Mouse (Mus musculus): ENCODE data around the gene Pak2. TPM values are rescaled to one million over a fixed set of nuclear protein-coding genes. Genes with fewer than 3 reads are reported as not detected.

Pak2 gene
- polyA plus RNA-seq, 1 experiment, result 61.3 TPM

GRCm38 (mm10) chr16:31975258-31975657, 103.9 kb downstream of the Pak2 start:
- Histone ChIP-seq H3K4me3 (ENCODE audit: insufficient read depth, low read length) (no peak overlapping the region), H3K27ac (ENCODE audit: insufficient read depth, low read length) (no peak overlapping the region), H3K4me1 (ENCODE audit: control insufficient read depth, insufficient read depth, low read length) (no peaks in the 10 kb centered on the region; the same call in none of the 2 replicates)
- no peak for TF ChIP-seq POLR2A (IDR thresholded peaks at IDR 0.05; ENCODE audit: low read depth, low read length)
- no peak for TF ChIP-seq CTCF (IDR thresholded peaks at IDR 0.05; ENCODE audit: borderline replicate concordance, insufficient read depth, low read length)

Other genes with a start within 250 kb of the Pak2 start
- gene Meltf, start 200.5 kb downstream of the Pak2 start, polyA plus RNA-seq (2011; ENCODE audit: insufficient read length, low read depth, missing spikeins), result not detected in 2 replicates
- not detected in 2 replicates for gene Pigz, start 145.5 kb downstream of the Pak2 start, polyA plus RNA-seq (2011; ENCODE audit: insufficient read length, low read depth, missing spikeins)
- 16.8 and 19.0 TPM in 2 replicates for gene 0610012G03Rik, start 130.8 kb downstream of the Pak2 start, polyA plus RNA-seq (2011; ENCODE audit: insufficient read length, low read depth, missing spikeins)
- gene Ncbp2, start 130.8 kb downstream of the Pak2 start, polyA plus RNA-seq (2011; ENCODE audit: insufficient read length, low read depth, missing spikeins), result 73.8 and 91.5 TPM in 2 replicates
- 54.9 and 72.1 TPM in 2 replicates for gene Senp5, start 76.1 kb downstream of the Pak2 start, polyA plus RNA-seq (2011; ENCODE audit: insufficient read length, low read depth, missing spikeins)
- gene Pigx, start 20.4 kb upstream of the Pak2 start, polyA plus RNA-seq (2011; ENCODE audit: insufficient read length, low read depth, missing spikeins), result 53.3 and 54.0 TPM in 2 replicates
- 9.2 and 10.9 TPM in 2 replicates for gene Cep19, start 20.5 kb upstream of the Pak2 start, polyA plus RNA-seq (2011; ENCODE audit: insufficient read length, low read depth, missing spikeins)
- 0.60 TPM in 1 of 2 replicates, not detected in the other for gene Nrros, start 86.3 kb upstream of the Pak2 start, polyA plus RNA-seq (2011; ENCODE audit: insufficient read length, low read depth, missing spikeins)
- gene Bex6, start 100.5 kb upstream of the Pak2 start, polyA plus RNA-seq (2011; ENCODE audit: insufficient read length, low read depth, missing spikeins), result not detected in 2 replicates
- gene Fbxo45, start 167.8 kb upstream of the Pak2 start, polyA plus RNA-seq (2011; ENCODE audit: insufficient read length, low read depth, missing spikeins), result 12.4 and 16.1 TPM in 2 replicates
- gene Wdr53, start 167.9 kb upstream of the Pak2 start, polyA plus RNA-seq (2011; ENCODE audit: insufficient read length, low read depth, missing spikeins), result 11.1 and 11.3 TPM in 2 replicates
- not detected in 2 replicates for gene Smco1, start 192.1 kb upstream of the Pak2 start, polyA plus RNA-seq (2011; ENCODE audit: insufficient read length, low read depth, missing spikeins)
- gene Rnf168, start 198.1 kb upstream of the Pak2 start, polyA plus RNA-seq (2011; ENCODE audit: insufficient read length, low read depth, missing spikeins), result 20.2 and 27.4 TPM in 2 replicates

Measured in embryonic fibroblast, embryonic 13.5 days (primary cell).